Mouse (Mus musculus): ENCODE measurements around the gene Ube2h.

DNA sequence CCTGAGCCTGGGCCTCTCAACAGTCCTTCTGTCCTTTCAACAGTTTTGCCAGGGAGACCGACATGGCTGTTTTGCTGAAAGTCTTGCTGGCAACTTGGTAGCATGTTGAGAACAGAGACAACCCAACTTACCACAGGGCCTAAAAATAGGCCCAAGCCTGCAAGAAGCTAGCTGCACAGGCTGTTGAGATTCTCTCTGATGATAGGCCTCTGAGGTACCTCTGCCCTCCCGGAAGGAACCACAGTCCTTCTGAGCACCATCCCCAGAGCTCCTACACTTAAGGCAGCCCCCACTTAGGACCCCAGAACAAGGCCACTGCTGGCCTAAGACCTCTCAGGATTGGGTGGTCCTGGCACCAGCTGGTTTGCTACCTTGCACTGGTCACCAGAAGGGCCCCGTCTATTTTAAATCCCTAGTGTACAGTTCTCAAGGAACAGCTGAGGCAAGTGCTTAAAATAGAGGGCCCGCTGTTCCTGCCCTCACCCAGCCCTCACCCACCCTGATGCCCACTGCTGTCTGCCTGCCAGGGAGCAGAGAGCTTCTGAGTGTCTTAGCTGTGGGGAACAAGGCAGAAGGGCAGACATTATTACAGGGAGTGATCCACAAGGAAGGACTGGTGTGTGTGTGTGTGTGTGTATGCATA lies 36.0 kb upstream of the Ube2h start:
- TF ChIP-seq POLR2A (IDR thresholded peaks at IDR 0.05; ENCODE audit: insufficient read length, low read depth): no peak
- no peak for TF ChIP-seq SRF (IDR thresholded peaks at IDR 0.05; ENCODE audit: control insufficient read depth, insufficient read length, low read depth)
- no peak for TF ChIP-seq CEBPB (IDR thresholded peaks at IDR 0.05; ENCODE audit: insufficient read depth, poor library complexity, severe bottlenecking)
- no peak for TF ChIP-seq TCF3 (IDR thresholded peaks at IDR 0.05; ENCODE audit: insufficient read length, low read depth)
- TF ChIP-seq USF1 (IDR thresholded peaks at IDR 0.05; ENCODE audit: low read depth): no peak
- no peak for TF ChIP-seq POLR2AphosphoS2 (IDR thresholded peaks at IDR 0.05; ENCODE audit: insufficient read length, low read depth)
- peak in 2 of 3 experiments; percentile 2 to 67 for TF ChIP-seq MYOD1 (IDR thresholded peaks at IDR 0.05; ENCODE audit: control insufficient read depth in 1 of 3, insufficient read length in 2 of 3, low read depth in 2 of 3)
- TF ChIP-seq MAX (IDR thresholded peaks at IDR 0.05; ENCODE audit: low read depth): no peak
- TF ChIP-seq TCF12 (IDR thresholded peaks at IDR 0.05; ENCODE audit: insufficient read depth, poor library complexity, severe bottlenecking): no peak
